Mouse (Mus musculus) midbrain, embryonic 14.5 days (tissue): ENCODE measurements at regions not wholly inside any gene's neighbourhood (a gene's known extent, or its start where the extent isn't known, plus 50 kb on each side); places are given as distances from the start of the nearest gene placed in this dataset.
A peak's percentile ranks its signal among the peaks of the same experiment; 100 is the strongest.

Experiments used
- ATAC-seq: fragments of 200-750 bp; cut with Nextera tagmentation; 2 replicates; pipeline ENCODE4 v1.8.0; 2017; ENCODE audit warnings: moderate number of reproducible peaks, moderate library complexity; ENCODE audit not compliant: low FRiP score, low TSS enrichment
- DNase-seq: peaks from one replicate; pipeline ENCODE4 v3.0.0-alpha.2; 2015
- H3K27ac ChIP-seq: fragments of 300-500 bp; sonication (generic); replicated peaks from 2 replicates; pipeline ENCODE4 v1.5.1; 2014; ENCODE audit warnings: mild to moderate bottlenecking, low read depth, low read length, moderate library complexity
- H3K27me3 ChIP-seq: fragments of 300-500 bp; sonication (generic); 2 replicates; pipeline ENCODE4 v1.6.1; 2014; ENCODE audit warnings: low read length, control low read depth, mixed read lengths; ENCODE audit not compliant: control insufficient read depth, insufficient read depth
- H3K36me3 ChIP-seq: fragments of 300-500 bp; sonication (generic); 2 replicates; pipeline ENCODE4 v1.6.1; 2014; ENCODE audit warnings: low read length, control low read depth; ENCODE audit not compliant: control insufficient read depth, insufficient read depth
- H3K4me1 ChIP-seq: fragments of 300-500 bp; sonication (generic); 2 replicates; pipeline ENCODE4 v1.6.1; 2014; ENCODE audit warnings: mild to moderate bottlenecking, antibody characterized with exemption, low read length, control low read depth; ENCODE audit not compliant: control insufficient read depth, insufficient read depth
- H3K4me2 ChIP-seq: fragments of 300-500 bp; sonication (generic); 2 replicates; pipeline ENCODE4 v1.6.1; 2014; ENCODE audit warnings: mild to moderate bottlenecking, low read length, moderate library complexity
- H3K4me3 ChIP-seq: fragments of 300-500 bp; sonication (generic); replicated peaks from 2 replicates; pipeline ENCODE4 v1.5.1; 2014; ENCODE audit warnings: low read depth, low read length
- H3K9ac ChIP-seq: fragments of 300-500 bp; sonication (generic); replicated peaks from 2 replicates; pipeline ENCODE4 v1.6.1; 2014; ENCODE audit warnings: mild to moderate bottlenecking, low read length, moderate library complexity
- H3K9me3 ChIP-seq: fragments of 300-500 bp; sonication (generic); 2 replicates; pipeline ENCODE4 v1.6.1; 2016; ENCODE audit warnings: low read length, control low read depth, mixed read lengths; ENCODE audit not compliant: control insufficient read depth
- WGBS: fragments of 180-500 bp; shearing (Covaris S2); extraction: QIAGEN DNeasy Blood & Tissue Kit; methylation state at CpG from one replicate; pipeline ENCODE4 v1.1.7; 2014; 5-methylcytosine and 5-hydroxymethylcytosine counted together

- Histone ChIP-seq H3K27ac (no peak overlapping the region), H3K36me3 (no peaks in the 10 kb centered on the region), H3K4me2 (no peak overlapping the region), H3K4me1 (no peaks in the 10 kb centered on the region), H3K4me3 (no peak overlapping the region), H3K9me3 (no peaks in the 10 kb centered on the region), H3K9ac (no peak overlapping the region), H3K27me3 (no peaks in the 10 kb centered on the region)
- no peak for ATAC-seq
- WGBS = 92% methylated on average over 2 of the region's 2 CpGs
- no peak for DNase-seq
These were observed 121.4 kb upstream of the Dph6 start for GRCm38 (mm10) chr2:114776176-114776575.

DNA sequence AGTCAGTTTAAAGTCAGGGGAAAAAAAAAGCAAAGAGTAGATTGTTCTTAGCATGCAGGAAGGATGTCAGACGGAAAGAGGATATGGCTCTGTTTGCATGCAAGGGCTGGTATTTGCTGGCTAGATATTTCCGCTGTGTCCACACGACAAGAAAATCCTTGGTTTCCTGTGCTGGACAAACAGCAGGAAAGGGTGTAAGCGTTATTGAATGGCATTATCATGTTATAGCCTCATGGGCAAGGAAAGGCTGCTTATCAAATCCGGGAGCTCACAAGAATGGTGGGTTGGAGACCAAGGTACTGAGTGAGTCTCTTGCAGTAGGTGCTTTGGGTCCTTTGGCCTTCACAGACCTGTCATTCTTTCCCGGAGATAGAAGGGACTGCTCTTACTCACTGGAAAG, 127.7 kb upstream of the Dph6 start:
- Histone ChIP-seq H3K27me3 (no peaks in the 10 kb centered on the region), H3K36me3 (no peaks in the 10 kb centered on the region), H3K27ac (no peak overlapping the region), H3K4me1 (no peaks in the 10 kb centered on the region), H3K9ac (no peak overlapping the region), H3K4me2 (no peak overlapping the region), H3K4me3 (no peak overlapping the region), H3K9me3 (no peaks in the 10 kb centered on the region)
- DNase-seq (no peak), ATAC-seq (no peak)
- WGBS = 89% methylated on average over 6 of the region's 6 CpGs

DNA sequence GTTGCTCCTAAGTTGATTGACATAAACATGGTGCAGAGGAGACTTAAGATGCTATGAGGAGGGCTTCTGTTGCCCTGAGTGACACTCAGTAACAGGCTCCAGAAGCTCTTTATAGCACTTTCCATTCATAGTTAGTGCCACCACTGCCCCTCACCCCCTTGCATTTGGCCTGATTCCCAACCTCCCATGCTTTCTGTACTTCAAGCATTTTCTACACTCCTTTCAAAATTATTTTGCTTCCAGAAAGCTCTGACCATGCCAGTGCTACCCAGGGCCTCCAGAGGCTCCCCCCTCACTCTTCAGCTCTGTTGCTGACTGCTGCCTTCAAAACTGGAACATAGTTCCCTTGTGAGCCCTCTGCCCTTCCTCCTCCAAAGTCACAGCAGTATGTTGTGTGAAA, 129.4 kb upstream of the Dph6 start:
- ATAC-seq (no peak; the same call in 1 of the 2 replicates), DNase-seq (peak; percentile 45)
- Histone ChIP-seq H3K36me3 (no peaks in the 10 kb centered on the region), H3K4me2 (no peak overlapping the region), H3K9ac (no peak overlapping the region), H3K4me1 (no peaks in the 10 kb centered on the region), H3K9me3 (no peaks in the 10 kb centered on the region), H3K27me3 (no peaks in the 10 kb centered on the region), H3K27ac (no peak overlapping the region), H3K4me3 (no peak overlapping the region)

DNA sequence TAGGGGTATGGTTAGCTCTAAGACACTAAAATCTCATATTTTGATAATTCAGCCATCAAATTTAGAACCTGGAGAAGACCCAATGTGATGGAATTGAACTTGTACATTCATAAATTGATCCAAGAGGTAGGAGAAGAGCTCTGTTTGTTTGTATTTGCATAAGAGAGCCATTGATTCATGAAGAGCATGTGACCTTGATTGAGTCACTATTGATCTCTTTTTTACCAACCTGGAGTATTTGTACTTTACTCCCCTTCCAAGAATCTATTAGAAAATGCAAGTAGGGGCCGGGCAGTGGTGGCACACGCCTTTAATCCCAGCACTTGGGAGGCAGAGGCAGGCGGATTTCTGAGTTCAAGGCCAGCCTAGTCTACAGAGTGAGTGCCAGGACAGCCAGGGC, 133.5 kb upstream of the Dph6 start:
- no peak overlapping the region for H3K4me2 ChIP-seq
- no peak overlapping the region for H3K9ac ChIP-seq
- no peaks in the 10 kb centered on the region for H3K9me3 ChIP-seq
- ATAC-seq = no peak
- 93% methylated on average over 3 of the region's 3 CpGs for WGBS
- no peaks in the 10 kb centered on the region for H3K4me1 ChIP-seq
- no peaks in the 10 kb centered on the region for H3K36me3 ChIP-seq
- no peaks in the 10 kb centered on the region for H3K27me3 ChIP-seq
- H3K4me3 ChIP-seq = no peak overlapping the region
- no peak overlapping the region for H3K27ac ChIP-seq
- no peak for DNase-seq

- no peaks in the 10 kb centered on the region for H3K9me3 ChIP-seq
- 93% methylated on average over 6 of the region's 6 CpGs for WGBS
- no peak overlapping the region for H3K9ac ChIP-seq
- H3K27ac ChIP-seq = no peak overlapping the region
- no peaks in the 10 kb centered on the region for H3K4me1 ChIP-seq
- DNase-seq (no peak), ATAC-seq (no peak)
- no peak overlapping the region for H3K4me3 ChIP-seq
- H3K36me3 ChIP-seq = no peaks in the 10 kb centered on the region
- H3K4me2 ChIP-seq = no peak overlapping the region
- H3K27me3 ChIP-seq = no peaks in the 10 kb centered on the region
These were observed 142.0 kb upstream of the Dph6 start for GRCm38 (mm10) chr2:114796630-114797290.

GRCm38 (mm10) chr2:114797291-114797650, 142.5 kb upstream of the Dph6 start:
- no peak overlapping the region for H3K9ac ChIP-seq
- no peak overlapping the region for H3K4me3 ChIP-seq
- no peak for ATAC-seq
- no peak overlapping the region for H3K4me2 ChIP-seq
- H3K9me3 ChIP-seq = no peaks in the 10 kb centered on the region
- no peaks in the 10 kb centered on the region for H3K27me3 ChIP-seq
- no peaks in the 10 kb centered on the region for H3K4me1 ChIP-seq
- 41% methylated on average over 1 of the region's 1 CpGs for WGBS
- H3K36me3 ChIP-seq = no peaks in the 10 kb centered on the region
- no peak overlapping the region for H3K27ac ChIP-seq
- no peak for DNase-seq

DNA sequence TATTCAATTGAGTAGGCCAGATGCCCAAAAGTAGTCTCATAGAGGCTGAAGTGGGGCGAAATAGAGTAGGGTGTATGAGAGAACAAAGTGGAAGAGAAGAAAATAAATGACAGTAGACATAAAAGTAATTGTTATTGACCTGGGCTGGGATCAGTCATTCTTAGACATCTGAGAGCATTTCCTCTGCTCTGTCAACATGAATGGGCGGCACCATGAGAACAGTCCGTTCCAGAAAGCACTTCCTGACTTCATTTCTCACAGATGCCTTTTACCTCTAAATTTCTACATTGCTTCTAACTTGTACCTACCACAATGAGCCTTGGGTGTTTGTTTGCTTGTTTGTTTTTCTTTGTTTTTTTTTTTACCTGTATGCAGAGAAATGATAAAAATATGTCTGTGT, 148.5 kb upstream of the Dph6 start:
- no peak for ATAC-seq
- Histone ChIP-seq H3K4me2 (no peak overlapping the region), H3K9me3 (no peaks in the 10 kb centered on the region), H3K9ac (no peak overlapping the region), H3K27me3 (no peaks in the 10 kb centered on the region), H3K27ac (no peak overlapping the region), H3K36me3 (no peaks in the 10 kb centered on the region), H3K4me1 (no peaks in the 10 kb centered on the region), H3K4me3 (no peak overlapping the region)
- 94% methylated on average over 3 of the region's 3 CpGs for WGBS
- DNase-seq = no peak

- Histone ChIP-seq H3K27ac (no peak overlapping the region), H3K9ac (no peak overlapping the region), H3K4me2 (no peak overlapping the region), H3K9me3 (no peaks in the 10 kb centered on the region), H3K27me3 (no peaks in the 10 kb centered on the region), H3K36me3 (no peaks in the 10 kb centered on the region), H3K4me3 (no peak overlapping the region), H3K4me1 (no peaks in the 10 kb centered on the region)
- no peak for DNase-seq
- WGBS = 88% methylated on average over 3 of the region's 3 CpGs
- ATAC-seq = no peak
These were observed 149.2 kb upstream of the Dph6 start for GRCm38 (mm10) chr2:114803928-114804327.

- DNase-seq = no peak
- no peak overlapping the region for H3K27ac ChIP-seq
- H3K27me3 ChIP-seq = no peaks in the 10 kb centered on the region
- H3K4me2 ChIP-seq = no peak overlapping the region
- H3K9me3 ChIP-seq = no peaks in the 10 kb centered on the region
- ATAC-seq = no peak
- no peaks in the 10 kb centered on the region for H3K4me1 ChIP-seq
- H3K4me3 ChIP-seq = no peak overlapping the region
- WGBS = 84% methylated on average over 3 of the region's 3 CpGs
- H3K36me3 ChIP-seq = no peaks in the 10 kb centered on the region
- H3K9ac ChIP-seq = no peak overlapping the region
These were observed 150.8 kb upstream of the Dph6 start for GRCm38 (mm10) chr2:114805436-114806047.
